Mouse (Mus musculus) cerebellum, adult 9-11 months (tissue): Measurements from ENCODE around the gene Vmn2r109.
"Not testable (repeated sequence)": the region's sequence is repeated elsewhere in the genome, so short reads cannot be mapped to it uniquely, and the experiment has no call there.

Experiments
- DNase-seq: peaks from one replicate; pipeline ENCODE4 v3.0.0; 2022

Gene Vmn2r109

DNA sequence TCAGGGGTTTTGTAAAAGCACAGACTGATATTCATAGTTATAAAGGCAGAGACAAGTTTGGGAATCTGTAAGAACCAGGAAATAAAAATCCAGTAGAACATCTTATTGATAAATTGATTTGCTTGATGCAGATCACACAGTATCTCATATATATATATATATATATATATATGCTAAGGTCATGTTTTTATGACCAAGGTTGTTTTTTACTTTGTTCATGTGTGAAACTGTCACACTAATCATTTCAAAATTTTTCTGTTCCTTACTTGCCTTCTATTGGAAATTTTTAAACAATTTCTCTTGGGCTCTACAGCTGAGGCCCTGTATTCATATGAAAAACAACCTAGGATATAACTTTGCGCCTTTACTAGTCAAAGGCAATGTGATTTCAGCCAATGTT lies at the start of gene Vmn2r109:
Gene Vmn2r109 (minus strand): TSS at position 101 of the 400 bp plus-strand sequence.
- no peak for DNase-seq

DNA sequence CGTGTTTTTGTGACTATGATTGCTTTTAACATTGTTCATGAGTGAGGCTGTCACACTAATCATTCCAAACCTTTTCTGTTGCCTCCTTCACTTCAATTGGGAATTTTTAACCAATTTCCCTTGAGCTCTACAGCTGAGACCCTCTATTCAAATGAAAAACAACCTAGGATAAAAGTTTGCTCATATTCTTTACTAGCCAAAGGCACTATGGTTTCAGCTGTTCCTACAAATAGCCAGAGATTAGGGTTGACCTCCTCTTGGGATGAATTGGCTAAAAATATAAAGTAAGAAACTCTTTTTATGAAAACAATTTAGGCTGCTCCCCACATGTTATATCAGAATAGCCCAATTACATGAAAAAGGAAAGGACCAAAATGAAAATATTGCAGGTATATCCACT lies 31.8 kb upstream of the Vmn2r109 start, which contains the start of gene Vmn2r110:
Gene Vmn2r110 (minus strand): TSS at position 101 of the 400 bp plus-strand sequence.
- DNase-seq, result no peak

DNA sequence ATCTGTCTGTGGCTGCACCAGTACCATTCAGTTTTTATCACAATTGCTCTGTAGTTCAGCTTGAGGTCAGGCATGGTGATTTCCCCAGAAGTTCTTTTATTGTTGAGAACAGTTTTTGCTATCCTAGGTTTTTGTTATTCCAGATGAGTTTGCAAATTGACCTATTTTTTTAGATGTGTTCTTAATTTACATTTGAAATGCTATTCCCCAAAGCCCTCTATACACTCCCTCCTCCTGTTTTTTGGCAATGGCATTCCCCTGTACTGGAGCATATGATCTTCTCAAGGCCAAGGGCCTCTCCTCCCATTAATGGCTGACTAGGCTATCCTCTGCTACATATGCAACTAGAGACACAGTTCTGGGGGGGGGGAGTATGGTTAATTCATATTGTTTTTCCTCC lies 56.3 kb downstream of the Vmn2r109 start:
- DNase-seq, result not testable (repeated sequence)

DNA sequence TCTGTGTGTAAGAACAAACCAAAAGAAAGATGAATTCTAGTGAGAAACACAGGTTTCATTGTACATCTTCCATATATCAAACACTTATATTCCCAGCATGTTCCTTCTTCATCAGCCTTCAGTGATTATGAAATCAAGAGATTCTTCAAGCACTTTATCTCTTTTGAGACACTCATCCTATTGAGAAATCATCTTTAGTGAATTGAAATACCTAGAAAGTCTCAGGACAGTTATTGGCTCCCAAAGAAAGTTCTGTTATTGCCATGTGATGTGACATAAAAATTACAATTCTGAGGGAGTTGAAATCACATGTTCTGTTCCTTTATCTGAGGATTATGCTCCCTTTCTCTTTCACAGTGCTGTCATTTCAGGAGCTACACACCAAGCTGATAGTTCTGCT lies 66.7 kb downstream of the Vmn2r109 start, which contains the start of gene Vmn1r225:
Gene Vmn1r225 (plus strand): TSS at position 301 of the 400 bp plus-strand sequence.
- DNase-seq, result no peak
